Mouse (Mus musculus): ENCODE results near the gene Birc5.

DNA sequence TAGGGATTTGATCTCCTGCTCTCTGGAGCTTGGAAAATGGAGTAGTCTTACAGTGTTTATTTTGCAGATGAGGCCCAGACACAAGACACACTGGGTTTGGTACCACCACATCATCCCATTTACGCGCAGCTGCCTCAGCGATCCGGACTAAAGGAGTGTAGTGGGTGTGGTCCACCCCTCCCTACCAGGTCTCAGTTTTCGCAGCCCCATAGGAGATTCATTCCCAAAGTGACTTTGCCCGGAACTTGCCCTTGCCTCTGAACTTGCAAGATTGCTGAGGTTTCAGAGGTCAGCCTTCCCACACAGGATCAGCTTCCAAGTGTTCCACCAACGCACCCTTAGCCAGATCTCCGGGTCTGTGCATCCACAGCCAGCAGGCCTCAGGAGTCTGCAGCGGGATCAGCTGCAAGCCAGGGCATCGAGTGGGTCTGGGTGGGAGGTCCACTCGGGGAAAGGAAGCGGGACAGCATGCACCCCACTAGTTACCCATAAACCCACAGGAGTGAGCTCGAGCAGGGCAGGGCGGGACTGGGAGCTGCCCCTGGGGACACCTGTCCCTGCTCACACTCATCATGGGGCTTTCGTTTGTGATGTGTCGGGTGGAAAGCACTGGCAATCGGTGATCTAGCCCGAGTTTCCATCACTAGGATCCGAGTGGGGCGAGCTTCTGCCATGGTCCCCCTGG is 39.3 kb downstream of the Birc5 start:
- no peak for TF ChIP-seq CTCF (IDR thresholded peaks at IDR 0.05; ENCODE audit: extremely low read depth, insufficient read depth, insufficient read length, insufficient replicate concordance)
- no peak for TF ChIP-seq POLR2A (IDR thresholded peaks at IDR 0.05; ENCODE audit: low read depth, low read length)

Measured in spleen, adult 2 months (tissue).